Mouse (Mus musculus): ENCODE measurements around the gene Sprr2a3. TPM values are rescaled to one million over a fixed set of nuclear protein-coding genes. Genes with fewer than 3 reads are reported as not detected.

Gene Sprr2a3
- total RNA-seq, 2 experiments from 2014 or later = not detected

GRCm38 (mm10) chr3:92336278-92336677, 51.1 kb downstream of the Sprr2a3 start:
- no peak for ATAC-seq (replicated peaks; ENCODE audit: low FRiP score, low TSS enrichment, poor library complexity, severe bottlenecking)

GRCm38 (mm10) chr3:92338840-92339239, 53.6 kb downstream of the Sprr2a3 start, which contains the start of gene Sprr2d:
Gene Sprr2d, plus strand, starts transcription at chr3:92339140.
- no peak for ATAC-seq (replicated peaks; ENCODE audit: low FRiP score, low TSS enrichment, poor library complexity, severe bottlenecking)

Other genes with a start within 250 kb of the Sprr2a3 start
- gene Lor, start 202.3 kb upstream of the Sprr2a3 start, total RNA-seq (2014; fragmentation: Nextera tagmentation) = not detected in 2 replicates
- gene Lor, start 202.3 kb upstream of the Sprr2a3 start, total RNA-seq (2017) = not detected in 2 replicates
- not detected in 2 replicates for gene Prr9, start 161.5 kb upstream of the Sprr2a3 start, total RNA-seq (2014; fragmentation: Nextera tagmentation)
- not detected in 2 replicates for gene Prr9, start 161.5 kb upstream of the Sprr2a3 start, total RNA-seq (2017)
- not detected in 2 replicates for gene Lelp1, start 142.7 kb upstream of the Sprr2a3 start, total RNA-seq (2014; fragmentation: Nextera tagmentation)
- gene Lelp1, start 142.7 kb upstream of the Sprr2a3 start, total RNA-seq (2017) = not detected in 2 replicates
- gene Sprr2a1, start 69.6 kb upstream of the Sprr2a3 start, total RNA-seq (2014; fragmentation: Nextera tagmentation) = not detected in 2 replicates
- not detected in 2 replicates for gene Sprr2a1, start 69.6 kb upstream of the Sprr2a3 start, total RNA-seq (2017)
- gene Sprr2a2, start 69.5 kb upstream of the Sprr2a3 start, total RNA-seq (2014; fragmentation: Nextera tagmentation) = not detected in 2 replicates
- not detected in 2 replicates for gene Sprr2a2, start 69.5 kb upstream of the Sprr2a3 start, total RNA-seq (2017)
- gene Sprr2b, start 31.2 kb downstream of the Sprr2a3 start, total RNA-seq (2014; fragmentation: Nextera tagmentation) = not detected in 2 replicates
- not detected in 2 replicates for gene Sprr2b, start 31.2 kb downstream of the Sprr2a3 start, total RNA-seq (2017)
- gene Sprr2d, start 53.7 kb downstream of the Sprr2a3 start, total RNA-seq (2014; fragmentation: Nextera tagmentation) = not detected in 2 replicates
- not detected in 2 replicates for gene Sprr2d, start 53.7 kb downstream of the Sprr2a3 start, total RNA-seq (2017)
- gene Sprr2e, start 66.7 kb downstream of the Sprr2a3 start, total RNA-seq (2014; fragmentation: Nextera tagmentation) = not detected in 2 replicates
- not detected in 2 replicates for gene Sprr2e, start 66.7 kb downstream of the Sprr2a3 start, total RNA-seq (2017)
- not detected in 2 replicates for gene Sprr2f, start 79.8 kb downstream of the Sprr2a3 start, total RNA-seq (2014; fragmentation: Nextera tagmentation)
- gene Sprr2f, start 79.8 kb downstream of the Sprr2a3 start, total RNA-seq (2017) = not detected in 2 replicates
- not detected in 2 replicates for gene Sprr2h, start 100.3 kb downstream of the Sprr2a3 start, total RNA-seq (2014; fragmentation: Nextera tagmentation)
- not detected in 2 replicates for gene Sprr2h, start 100.3 kb downstream of the Sprr2a3 start, total RNA-seq (2017)
- gene Sprr2i, start 122.6 kb downstream of the Sprr2a3 start, total RNA-seq (2014; fragmentation: Nextera tagmentation) = not detected in 2 replicates
- not detected in 2 replicates for gene Sprr2i, start 122.6 kb downstream of the Sprr2a3 start, total RNA-seq (2017)
- not detected in 2 replicates for gene Sprr2j-ps, start 132.7 kb downstream of the Sprr2a3 start, total RNA-seq (2014; fragmentation: Nextera tagmentation)
- gene Sprr2j-ps, start 132.7 kb downstream of the Sprr2a3 start, total RNA-seq (2017) = not detected in 2 replicates
- gene Gm9774, start 144.0 kb downstream of the Sprr2a3 start, total RNA-seq (2014; fragmentation: Nextera tagmentation) = 4.8 and 16.6 TPM in 2 replicates
- 1.1 and 3.6 TPM in 2 replicates for gene Gm9774, start 144.0 kb downstream of the Sprr2a3 start, total RNA-seq (2017)
- gene Sprr2k, start 147.2 kb downstream of the Sprr2a3 start, total RNA-seq (2014; fragmentation: Nextera tagmentation) = not detected in 2 replicates
- gene Sprr2k, start 147.2 kb downstream of the Sprr2a3 start, total RNA-seq (2017) = not detected in 2 replicates
- gene Sprr1b, start 153.4 kb downstream of the Sprr2a3 start, total RNA-seq (2014; fragmentation: Nextera tagmentation) = not detected in 2 replicates
- not detected in 2 replicates for gene Sprr1b, start 153.4 kb downstream of the Sprr2a3 start, total RNA-seq (2017)
- not detected in 2 replicates for gene Sprr3, start 173.3 kb downstream of the Sprr2a3 start, total RNA-seq (2014; fragmentation: Nextera tagmentation)
- not detected in 2 replicates for gene Sprr3, start 173.3 kb downstream of the Sprr2a3 start, total RNA-seq (2017)
- gene Sprr1a, start 200.5 kb downstream of the Sprr2a3 start, total RNA-seq (2014; fragmentation: Nextera tagmentation) = not detected in 2 replicates
- not detected in 2 replicates for gene Sprr1a, start 200.5 kb downstream of the Sprr2a3 start, total RNA-seq (2017)
- gene Sprr4, start 215.1 kb downstream of the Sprr2a3 start, total RNA-seq (2014; fragmentation: Nextera tagmentation) = not detected in 2 replicates
- gene Sprr4, start 215.1 kb downstream of the Sprr2a3 start, total RNA-seq (2017) = not detected in 2 replicates
- not detected in 2 replicates for gene 2310046K23Rik, start 249.1 kb downstream of the Sprr2a3 start, total RNA-seq (2014; fragmentation: Nextera tagmentation)
- not detected in 2 replicates for gene 2310046K23Rik, start 249.1 kb downstream of the Sprr2a3 start, total RNA-seq (2017)

Measured in megakaryocyte-erythroid progenitor cell, adult 5-6 weeks (primary cell).